Mouse (Mus musculus) C2C12 (cell line): ENCODE data around the gene Pttg1.

ENCODE experiments used
- CEBPB ChIP-seq: IDR thresholded peaks from one replicate; pipeline ENCODE4 v1.6.1; 2011; ENCODE audit warnings: low read depth, mild to moderate bottlenecking, control low read depth, moderate library complexity
- CTCF ChIP-seq: IDR thresholded peaks from one replicate; pipeline ENCODE4 v1.5.1; 2011; ENCODE audit not compliant: control insufficient read depth, insufficient read depth, insufficient read length
- MAX ChIP-seq: IDR thresholded peaks from one replicate; pipeline ENCODE4 v1.6.1; 2011; ENCODE audit warnings: mild to moderate bottlenecking, control low read depth
- MYOD1 ChIP-seq: IDR thresholded peaks from one replicate; pipeline ENCODE4 v1.6.1; 2011; ENCODE audit warnings: low read depth; ENCODE audit not compliant: control insufficient read depth, insufficient read length
- MYOG ChIP-seq: IDR thresholded peaks from one replicate; pipeline ENCODE4 v1.6.1; 2011; ENCODE audit not compliant: control insufficient read depth, insufficient read length; ENCODE audit errors: extremely low read depth
- USF1 ChIP-seq: IDR thresholded peaks from one replicate; pipeline ENCODE4 v1.6.1; 2011; ENCODE audit warnings: low read depth, mild to moderate bottlenecking, control low read depth, moderate library complexity

GRCm38 (mm10) chr11:43374956-43375355 lies 51.1 kb downstream of the Pttg1 start:
- no peak for TF ChIP-seq CTCF
- no peak for TF ChIP-seq USF1
- TF ChIP-seq CEBPB, result no peak
- no peak for TF ChIP-seq MYOG
- TF ChIP-seq MYOD1, result no peak
- TF ChIP-seq MAX, result no peak
